Mouse (Mus musculus): ENCODE measurements around the gene Osbpl5.
A peak's percentile ranks its signal among the peaks of the same experiment; 100 is the strongest.
"Not testable (repeated sequence)": the region's sequence is repeated elsewhere in the genome, so short reads cannot be mapped to it uniquely, and the experiment has no call there.

Gene Osbpl5

GRCm38 (mm10) chr7:143696140-143696539, 60.6 kb downstream of the Osbpl5 start:
- DNase-seq: peak; percentile 55 to 75

GRCm38 (mm10) chr7:143694550-143694949, 62.2 kb downstream of the Osbpl5 start:
- DNase-seq: no peak

GRCm38 (mm10) chr7:143692746-143693510, 63.9 kb downstream of the Osbpl5 start:
- DNase-seq: no peak

- no peak for DNase-seq
Measured at GRCm38 (mm10) chr7:143691909-143692308, 64.9 kb downstream of the Osbpl5 start.

GRCm38 (mm10) chr7:143691181-143691580, 65.6 kb downstream of the Osbpl5 start:
- no peak for DNase-seq

GRCm38 (mm10) chr7:143689946-143690345, 66.8 kb downstream of the Osbpl5 start:
- no peak for DNase-seq

- DNase-seq: no peak
Measured at GRCm38 (mm10) chr7:143689481-143689880, 67.3 kb downstream of the Osbpl5 start.

GRCm38 (mm10) chr7:143686676-143687075, 70.1 kb downstream of the Osbpl5 start:
- not testable (repeated sequence) for DNase-seq

- not testable (repeated sequence) for DNase-seq
Measured at GRCm38 (mm10) chr7:143686191-143686590, 70.6 kb downstream of the Osbpl5 start.

- peak; percentile 57 to 65 for DNase-seq
Measured at GRCm38 (mm10) chr7:143685359-143686067, 71.3 kb downstream of the Osbpl5 start, which contains the start of gene Tnfrsf23. Tnfrsf23 (minus strand) TSS chr7:143685872.

- DNase-seq: not testable (repeated sequence)
Measured at GRCm38 (mm10) chr7:143684569-143684968, 72.2 kb downstream of the Osbpl5 start.

- no peak for DNase-seq
Measured at GRCm38 (mm10) chr7:143681566-143681965, 75.2 kb downstream of the Osbpl5 start.

GRCm38 (mm10) chr7:143680836-143681235, 75.9 kb downstream of the Osbpl5 start:
- DNase-seq: not testable (repeated sequence)

- not testable (repeated sequence) for DNase-seq
Measured at GRCm38 (mm10) chr7:143679650-143680049, 77.1 kb downstream of the Osbpl5 start.

- no peak for DNase-seq
Measured at GRCm38 (mm10) chr7:143666427-143667311, 90.1 kb downstream of the Osbpl5 start.

GRCm38 (mm10) chr7:143663470-143663869, 93.3 kb downstream of the Osbpl5 start:
- no peak for DNase-seq

- DNase-seq: no peak
Measured at GRCm38 (mm10) chr7:143660797-143661196, 96.0 kb downstream of the Osbpl5 start.

GRCm38 (mm10) chr7:143649769-143650346, 106.9 kb downstream of the Osbpl5 start:
- DNase-seq: not testable (repeated sequence)

- peak; percentile 81 to 86 for DNase-seq
Measured at GRCm38 (mm10) chr7:143649034-143649768, 107.6 kb downstream of the Osbpl5 start, which contains the start of gene Tnfrsf22. Tnfrsf22 (minus strand) TSS chr7:143649661.

GRCm38 (mm10) chr7:143643949-143644348, 112.8 kb downstream of the Osbpl5 start:
- DNase-seq: not testable (repeated sequence)
